Mouse (Mus musculus): ENCODE data around the gene Lbx1. TPM values are rescaled to one million over a fixed set of nuclear protein-coding genes. Genes with fewer than 3 reads are reported as not detected.

Gene Lbx1
- polyA plus RNA-seq, 1 experiment from 2014 or later, result 0.07 TPM

DNA sequence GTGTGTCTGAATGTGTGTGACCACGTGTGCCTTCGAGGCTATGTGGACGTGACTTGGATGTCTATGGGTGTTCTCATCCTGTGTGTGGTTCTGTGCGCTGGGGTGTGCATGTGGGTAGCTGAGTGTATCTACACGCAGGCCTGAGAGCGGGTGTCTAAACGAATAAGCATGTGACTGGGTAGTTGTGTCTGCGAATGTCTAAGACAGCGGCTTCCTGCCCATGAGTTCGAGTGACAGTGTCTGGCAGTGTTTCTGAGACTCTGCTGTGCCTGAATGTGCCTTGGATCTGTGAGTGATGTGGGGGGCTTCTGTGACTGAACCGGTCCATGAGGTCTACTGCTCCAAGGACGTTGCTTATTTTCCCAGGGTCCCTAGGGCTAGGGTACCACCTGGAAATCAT is 10.5 kb downstream of the Lbx1 start:
- WGBS (ENCODE audit: insufficient replicate concordance), result 6% methylated on average over 12 of the region's 12 CpGs
- Histone ChIP-seq H3K4me2 (no peak overlapping the region), H3K27ac (no peak overlapping the region), H3K9ac (no peak overlapping the region), H3K4me1 (peaks cover 15% of the 10 kb centered on the region), H3K4me3 (no peak overlapping the region), H3K27me3 (replicated peaks) (peaks cover 95% of the 10 kb centered on the region), H3K36me3 (no peaks in the 10 kb centered on the region), H3K9me3 (replicated peaks) (no peaks in the 10 kb centered on the region)
- ATAC-seq, result no peak

DNA sequence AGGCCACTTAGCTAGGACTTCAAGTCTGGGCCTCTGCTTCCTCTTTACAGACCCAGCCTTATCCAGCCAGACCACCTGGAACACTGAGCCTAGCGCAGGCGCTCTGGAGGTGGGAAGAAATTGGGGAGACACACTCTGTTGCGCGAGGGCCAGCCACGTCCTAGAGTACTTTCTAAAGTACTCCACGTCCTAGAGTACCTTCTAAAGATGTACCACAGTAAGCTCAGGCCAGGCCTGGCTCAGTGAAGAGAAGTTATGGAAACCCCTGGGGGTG is 11.4 kb downstream of the Lbx1 start:
- Histone ChIP-seq H3K4me2 (no peak overlapping the region), H3K27me3 (replicated peaks) (peaks cover 95% of the 10 kb centered on the region), H3K9me3 (replicated peaks) (no peaks in the 10 kb centered on the region), H3K36me3 (no peaks in the 10 kb centered on the region), H3K4me1 (peaks cover 10% of the 10 kb centered on the region), H3K9ac (no peak overlapping the region), H3K4me3 (no peak overlapping the region), H3K27ac (no peak overlapping the region)
- ATAC-seq, result no peak
- under 1% methylated on average over 6 of the region's 6 CpGs for WGBS (ENCODE audit: insufficient replicate concordance)

DNA sequence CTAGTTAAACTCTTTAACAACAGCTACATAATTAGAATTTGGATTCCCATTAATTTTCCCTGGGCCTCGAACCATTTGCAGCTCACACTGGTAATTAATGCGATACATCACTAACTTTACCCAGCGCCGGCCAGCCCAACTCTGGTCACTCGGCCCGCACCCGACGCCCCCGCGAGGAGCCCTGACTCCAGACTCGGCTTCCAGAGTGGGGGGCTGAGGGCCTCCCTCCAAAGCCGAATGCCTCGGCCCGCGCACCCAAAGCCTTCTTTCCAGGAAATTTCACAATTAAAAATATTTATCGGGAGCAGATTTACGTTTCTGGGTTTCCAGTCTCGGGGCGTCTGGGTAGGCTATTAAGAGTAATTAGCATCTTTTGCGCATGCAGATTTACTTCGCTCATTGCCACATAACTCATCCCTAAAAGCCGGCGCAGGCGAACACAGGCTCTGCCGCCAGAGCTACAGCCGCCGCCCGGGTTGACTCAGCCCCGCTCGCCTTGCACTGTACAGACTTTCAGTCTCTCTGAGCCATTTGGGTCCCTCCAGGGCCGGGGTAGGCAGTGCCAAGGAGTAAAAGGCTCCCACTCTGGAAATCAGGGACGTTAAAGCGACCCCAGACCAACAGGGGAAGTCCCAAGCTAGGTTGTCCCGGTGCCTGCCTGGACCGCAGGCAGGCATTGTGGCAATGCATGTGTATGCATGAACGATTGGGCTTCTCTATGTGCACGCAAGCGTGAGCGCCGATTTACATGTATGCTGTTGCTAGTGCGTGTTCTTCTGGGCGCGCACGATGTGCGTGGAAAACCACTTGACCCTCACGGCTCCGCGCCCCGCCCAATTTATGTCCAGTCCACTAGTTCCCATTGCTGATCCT is 12.0 kb downstream of the Lbx1 start:
- 3% methylated on average over 49 of the region's 49 CpGs for WGBS (ENCODE audit: insufficient replicate concordance)
- Histone ChIP-seq H3K4me2 (peak overlapping the region; percentile 19; the same call in 1 of the 2 replicates), H3K36me3 (no peaks in the 10 kb centered on the region), H3K27ac (no peak overlapping the region), H3K9me3 (replicated peaks) (no peaks in the 10 kb centered on the region), H3K4me3 (no peak overlapping the region), H3K4me1 (peaks cover 10% of the 10 kb centered on the region), H3K27me3 (replicated peaks) (peaks cover 95% of the 10 kb centered on the region), H3K9ac (no peak overlapping the region)
- no peak for ATAC-seq

DNA sequence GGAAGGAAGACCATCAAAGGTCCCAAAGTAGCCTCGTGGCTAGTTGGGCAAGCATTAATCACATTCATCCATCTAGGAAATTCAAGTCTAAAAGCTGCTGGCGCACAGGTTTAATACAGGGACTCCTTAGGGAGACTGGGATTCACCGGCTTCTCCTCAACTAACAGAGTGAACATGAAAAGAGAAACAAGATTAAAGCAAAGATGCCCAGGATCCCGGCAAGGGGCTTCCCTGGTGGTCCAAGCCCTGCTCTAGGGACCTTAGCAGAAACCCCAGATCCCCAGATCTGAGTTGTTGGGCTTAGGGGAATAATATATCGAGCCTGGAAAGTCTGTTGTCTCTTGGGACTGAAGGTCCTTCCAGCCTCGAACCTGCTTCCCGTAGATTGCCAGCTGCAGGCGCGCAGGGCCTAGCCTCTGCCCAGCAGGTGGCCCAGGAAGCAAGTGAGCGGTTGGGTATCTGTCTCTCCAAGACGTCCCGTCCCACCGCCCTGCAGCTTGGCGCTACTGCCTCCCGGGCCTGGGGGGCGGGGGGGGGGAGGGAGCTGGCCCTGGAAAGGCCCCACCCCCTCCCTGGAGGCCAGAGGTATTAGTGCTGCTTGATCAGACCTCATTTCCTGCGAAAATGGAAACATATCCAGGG is 13.3 kb downstream of the Lbx1 start:
- Histone ChIP-seq H3K36me3 (no peaks in the 10 kb centered on the region), H3K9me3 (replicated peaks) (no peaks in the 10 kb centered on the region), H3K9ac (no peak overlapping the region), H3K4me1 (peaks cover 10% of the 10 kb centered on the region), H3K27ac (no peak overlapping the region), H3K27me3 (replicated peaks) (peaks cover 93% of the 10 kb centered on the region), H3K4me2 (no peak overlapping the region), H3K4me3 (no peak overlapping the region)
- no peak for ATAC-seq
- 6% methylated on average over 17 of the region's 17 CpGs for WGBS (ENCODE audit: insufficient replicate concordance)

DNA sequence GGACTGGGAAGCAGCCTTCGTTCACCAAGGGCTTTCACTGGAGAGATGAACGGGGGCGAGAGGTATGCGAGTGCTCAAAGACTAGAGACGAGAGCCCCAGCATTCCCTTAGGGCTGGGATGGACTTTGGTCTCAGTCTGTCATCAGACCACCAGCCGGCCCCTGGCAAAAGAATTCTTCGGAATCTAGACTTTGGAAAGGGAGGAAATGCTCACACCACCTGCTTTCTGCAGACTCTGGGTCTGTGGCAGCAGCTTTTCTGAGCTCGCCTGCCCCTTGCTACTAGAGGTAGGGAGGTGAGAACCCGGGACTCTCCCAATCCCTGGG is 14.2 kb downstream of the Lbx1 start:
- H3K27me3 ChIP-seq (replicated peaks), result peaks cover 92% of the 10 kb centered on the region
- peak overlapping the region; percentile 56 for H3K4me2 ChIP-seq
- ATAC-seq, result no peak
- H3K9me3 ChIP-seq (replicated peaks), result no peaks in the 10 kb centered on the region
- H3K4me1 ChIP-seq, result peaks cover 10% of the 10 kb centered on the region
- H3K36me3 ChIP-seq, result no peaks in the 10 kb centered on the region
- 2% methylated on average over 9 of the region's 9 CpGs for WGBS (ENCODE audit: insufficient replicate concordance)
- H3K27ac ChIP-seq, result no peak overlapping the region
- H3K4me3 ChIP-seq, result peak overlapping the region; percentile 16
- H3K9ac ChIP-seq, result no peak overlapping the region

DNA sequence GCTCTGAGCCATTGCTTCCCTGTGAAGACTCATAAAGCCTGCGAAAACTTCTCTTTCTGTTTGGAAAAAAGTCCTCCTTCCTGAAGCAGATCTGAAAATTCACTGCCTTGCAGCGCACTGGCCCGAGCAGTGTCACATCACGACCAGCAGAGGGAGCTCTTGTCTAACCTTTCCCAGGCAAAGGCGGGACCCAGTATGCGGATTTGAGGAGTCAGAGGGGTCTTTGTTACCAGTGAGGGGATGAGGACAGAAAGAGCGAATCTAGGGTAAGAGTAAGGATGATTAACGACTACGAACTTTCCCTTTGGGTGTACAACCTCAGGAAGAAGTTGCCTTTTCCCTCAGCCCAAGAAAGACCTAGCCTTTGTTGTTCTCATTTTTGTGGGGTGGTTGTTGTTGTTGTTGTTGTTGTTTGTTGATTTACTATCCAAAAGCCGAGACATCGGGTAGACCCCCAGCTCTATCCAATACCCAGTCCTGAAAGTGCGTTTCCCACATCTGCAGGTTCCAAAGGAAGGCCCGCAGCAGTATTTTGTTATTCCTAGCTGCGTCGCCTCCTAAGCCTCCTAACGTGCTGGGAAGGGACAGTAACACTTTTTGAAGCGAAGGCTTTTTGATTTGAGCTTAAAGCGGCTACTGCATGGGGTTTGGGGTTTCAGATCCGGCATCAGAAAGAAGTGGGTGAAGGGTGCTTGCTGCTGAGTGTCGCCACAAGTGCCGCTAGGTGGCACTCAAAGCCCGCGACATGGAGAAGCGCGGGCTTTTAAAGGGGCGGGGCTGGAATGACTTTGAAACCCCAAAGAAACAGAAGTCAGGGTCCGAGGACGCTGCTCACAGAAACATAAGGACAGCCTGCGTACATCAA is 14.8 kb downstream of the Lbx1 start:
- WGBS (ENCODE audit: insufficient replicate concordance), result 1% methylated on average over 29 of the region's 29 CpGs
- H3K27ac ChIP-seq, result no peak overlapping the region
- H3K4me1 ChIP-seq, result peaks cover 10% of the 10 kb centered on the region
- no peak overlapping the region for H3K9ac ChIP-seq
- 0 out of 2 replicates have a peak, but pooled peaks have one; percentile 30 for ATAC-seq
- peaks cover 86% of the 10 kb centered on the region for H3K27me3 ChIP-seq (replicated peaks)
- no peaks in the 10 kb centered on the region for H3K36me3 ChIP-seq
- H3K4me2 ChIP-seq, result peak overlapping the region; percentile 56
- no peaks in the 10 kb centered on the region for H3K9me3 ChIP-seq (replicated peaks)
- peak overlapping the region; percentile 16 for H3K4me3 ChIP-seq

DNA sequence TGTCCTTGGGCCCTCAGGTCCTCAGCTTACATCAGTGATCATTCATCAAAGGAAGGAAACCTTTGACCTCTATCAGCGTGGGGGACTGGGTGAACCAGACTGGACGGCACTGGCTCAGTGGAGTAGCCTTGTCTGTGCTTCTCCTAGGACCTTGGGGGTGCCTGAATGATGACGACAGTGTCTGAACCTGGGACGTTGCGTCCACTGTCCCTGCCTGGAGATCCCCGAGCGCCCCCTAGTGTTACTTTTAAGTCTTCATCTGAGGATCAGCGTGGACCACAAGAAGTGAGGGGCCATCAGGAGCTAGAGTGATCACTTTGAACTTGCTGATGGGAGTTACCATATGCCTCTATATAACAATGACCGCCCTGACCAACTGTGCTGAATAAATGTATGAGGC is 19.4 kb downstream of the Lbx1 start:
- ATAC-seq, result no peak
- Histone ChIP-seq H3K4me2 (no peak overlapping the region), H3K27ac (no peak overlapping the region), H3K4me3 (no peak overlapping the region), H3K27me3 (replicated peaks) (peaks cover 44% of the 10 kb centered on the region), H3K4me1 (peaks cover 7% of the 10 kb centered on the region), H3K9me3 (replicated peaks) (no peaks in the 10 kb centered on the region), H3K9ac (no peak overlapping the region), H3K36me3 (no peaks in the 10 kb centered on the region)
- WGBS (ENCODE audit: insufficient replicate concordance), result 4% methylated on average over 9 of the region's 9 CpGs

DNA sequence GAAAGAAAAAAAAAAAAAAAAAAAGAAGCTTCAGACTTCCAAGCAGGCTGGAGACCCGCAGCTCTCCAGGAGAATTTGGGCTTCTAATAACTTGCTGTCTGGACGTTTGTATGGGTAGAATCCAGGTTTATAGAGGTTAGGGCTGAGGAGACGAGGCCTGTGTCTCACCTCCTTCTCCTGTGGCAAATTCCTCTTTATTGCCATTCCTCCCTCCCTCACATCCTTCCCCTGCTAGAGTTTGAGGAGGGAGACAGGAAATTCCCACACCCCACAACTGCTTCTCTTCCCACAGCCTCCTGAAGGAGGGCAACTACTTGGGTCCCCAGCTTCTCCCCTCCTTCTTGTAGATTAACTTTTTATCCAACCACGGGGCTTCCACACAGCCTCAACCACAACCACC is 20.2 kb downstream of the Lbx1 start:
- Histone ChIP-seq H3K27ac (no peak overlapping the region), H3K9ac (no peak overlapping the region), H3K36me3 (no peaks in the 10 kb centered on the region), H3K9me3 (replicated peaks) (no peaks in the 10 kb centered on the region), H3K4me3 (no peak overlapping the region), H3K4me2 (no peak overlapping the region), H3K4me1 (0 out of 2 replicates have a peak, but pooled peaks cover under 1% of the 10 kb centered on the region), H3K27me3 (replicated peaks) (peaks cover 43% of the 10 kb centered on the region)
- 42% methylated on average over 4 of the region's 4 CpGs for WGBS (ENCODE audit: insufficient replicate concordance)
- no peak for ATAC-seq

DNA sequence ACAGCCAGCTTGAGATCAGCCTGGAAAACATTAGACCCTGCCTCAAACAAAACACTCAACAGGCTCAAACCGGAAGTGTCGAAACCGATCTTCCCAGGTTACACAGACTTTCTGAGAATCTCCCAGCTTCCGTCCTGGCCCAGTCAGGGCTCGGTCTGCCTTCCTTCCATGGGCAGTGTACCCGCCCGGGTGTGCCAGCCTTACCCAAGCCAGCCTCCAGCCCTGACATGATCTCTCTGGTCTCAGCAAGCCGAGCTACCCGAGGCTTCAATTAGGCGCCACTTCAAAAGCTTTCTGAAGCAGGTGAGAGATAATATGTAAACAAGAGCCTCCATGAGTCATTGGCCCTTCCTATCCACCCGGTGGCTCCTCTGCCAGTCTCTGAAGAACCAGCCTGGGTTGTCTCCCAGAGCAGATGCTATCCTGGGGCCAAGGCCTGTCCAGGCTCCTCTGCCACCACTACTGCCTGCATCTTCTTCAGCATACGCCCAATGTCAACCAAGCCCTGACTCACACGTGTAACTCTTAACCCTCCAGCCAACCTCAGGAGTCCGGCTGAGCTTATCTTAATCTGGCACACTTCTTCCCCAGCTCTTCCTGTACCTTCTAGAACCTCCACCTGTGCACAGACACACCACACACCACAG is 25.7 kb downstream of the Lbx1 start:
- 47% methylated on average over 14 of the region's 14 CpGs for WGBS (ENCODE audit: insufficient replicate concordance)
- 0 out of 2 replicates have a peak, but pooled peaks cover 4% of the 10 kb centered on the region for H3K9me3 ChIP-seq (replicated peaks)

DNA sequence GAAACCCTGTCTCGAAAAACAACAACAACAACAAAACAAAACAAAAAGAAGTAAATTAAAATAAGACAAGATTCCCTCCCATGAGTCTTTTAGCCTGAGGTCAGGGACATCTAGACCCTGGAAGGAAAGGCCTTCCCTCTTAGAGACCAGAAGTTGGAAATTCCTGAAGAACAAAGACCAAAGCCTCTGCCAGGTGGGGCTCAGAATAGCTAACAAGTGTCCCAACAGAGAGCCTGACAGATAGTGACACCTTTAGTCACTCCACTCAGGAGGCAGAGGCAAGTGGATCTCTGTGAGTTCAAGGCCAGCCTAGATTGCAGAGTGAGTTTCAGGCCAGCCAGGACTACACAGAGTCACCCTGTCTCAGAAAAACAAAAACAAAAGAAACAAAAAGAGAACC is 26.4 kb downstream of the Lbx1 start:
- H3K4me2 ChIP-seq, result no peak overlapping the region
- ATAC-seq, result no peak
- H3K9me3 ChIP-seq (replicated peaks), result 0 out of 2 replicates have a peak, but pooled peaks cover 4% of the 10 kb centered on the region
- H3K27ac ChIP-seq, result no peak overlapping the region
- 18% methylated on average over 1 of the region's 1 CpGs for WGBS (ENCODE audit: insufficient replicate concordance)
- no peaks in the 10 kb centered on the region for H3K4me1 ChIP-seq
- no peak overlapping the region for H3K9ac ChIP-seq
- no peaks in the 10 kb centered on the region for H3K36me3 ChIP-seq
- no peak overlapping the region for H3K4me3 ChIP-seq
- peaks cover 57% of the 10 kb centered on the region for H3K27me3 ChIP-seq (replicated peaks)

More for the DNA sequence above, 25.7 kb downstream of the Lbx1 start:
- no peaks in the 10 kb centered on the region for H3K36me3 ChIP-seq
- H3K27ac ChIP-seq, result no peak overlapping the region
- H3K9ac ChIP-seq, result no peak overlapping the region
- H3K4me2 ChIP-seq, result no peak overlapping the region
- no peak overlapping the region for H3K4me3 ChIP-seq
- no peak for ATAC-seq
- peaks cover 57% of the 10 kb centered on the region for H3K27me3 ChIP-seq (replicated peaks)
- H3K4me1 ChIP-seq, result no peaks in the 10 kb centered on the region

DNA sequence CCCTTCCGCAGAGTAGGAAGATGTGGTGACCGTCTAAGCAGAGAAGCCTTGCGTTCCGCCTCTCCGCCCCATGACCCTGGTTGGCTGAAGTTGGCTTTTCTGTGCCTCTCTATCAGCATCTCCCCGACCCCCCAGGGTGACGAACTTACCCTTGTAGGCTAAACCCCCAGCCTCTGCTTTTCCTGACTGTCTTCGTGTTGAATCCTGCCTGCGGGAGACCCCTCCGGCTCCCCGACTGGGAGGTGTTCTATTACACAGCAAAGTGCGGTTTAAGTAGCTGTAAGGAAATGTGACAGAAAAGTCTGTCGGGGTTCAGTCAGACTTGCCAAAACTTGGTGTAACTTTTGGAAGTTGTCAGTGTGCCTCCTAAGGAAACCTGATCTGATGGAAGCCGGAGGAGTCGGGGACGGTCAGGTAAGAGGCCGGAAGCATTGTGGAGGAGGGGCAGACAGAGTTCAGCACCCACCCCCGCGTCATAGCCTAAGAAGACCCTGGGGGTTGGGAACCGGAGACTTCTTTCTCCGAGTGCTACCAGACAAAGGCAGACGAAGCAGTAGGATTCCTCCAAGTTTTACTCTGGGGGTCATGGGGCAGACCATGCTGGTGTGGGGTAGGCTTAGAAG is 27.1 kb downstream of the Lbx1 start:
- H3K4me2 ChIP-seq, result peak overlapping the region; percentile 46
- WGBS (ENCODE audit: insufficient replicate concordance), result 14% methylated on average over 22 of the region's 22 CpGs
- H3K27ac ChIP-seq, result no peak overlapping the region
- H3K4me1 ChIP-seq, result no peaks in the 10 kb centered on the region
- H3K9me3 ChIP-seq (replicated peaks), result 0 out of 2 replicates have a peak, but pooled peaks cover 4% of the 10 kb centered on the region
- no peaks in the 10 kb centered on the region for H3K36me3 ChIP-seq
- peaks cover 57% of the 10 kb centered on the region for H3K27me3 ChIP-seq (replicated peaks)
- H3K4me3 ChIP-seq, result peak overlapping the region; percentile 14
- H3K9ac ChIP-seq, result no peak overlapping the region
- no peak for ATAC-seq

All from liver, embryonic 12.5 days (tissue).